Mouse (Mus musculus): ENCODE measurements at regions not wholly inside any gene's neighbourhood (a gene's known extent, or its start where the extent isn't known, plus 50 kb on each side); places are given as distances from the start of the nearest gene placed in this dataset.
A peak's percentile ranks its signal among the peaks of the same experiment; 100 is the strongest.

DNA sequence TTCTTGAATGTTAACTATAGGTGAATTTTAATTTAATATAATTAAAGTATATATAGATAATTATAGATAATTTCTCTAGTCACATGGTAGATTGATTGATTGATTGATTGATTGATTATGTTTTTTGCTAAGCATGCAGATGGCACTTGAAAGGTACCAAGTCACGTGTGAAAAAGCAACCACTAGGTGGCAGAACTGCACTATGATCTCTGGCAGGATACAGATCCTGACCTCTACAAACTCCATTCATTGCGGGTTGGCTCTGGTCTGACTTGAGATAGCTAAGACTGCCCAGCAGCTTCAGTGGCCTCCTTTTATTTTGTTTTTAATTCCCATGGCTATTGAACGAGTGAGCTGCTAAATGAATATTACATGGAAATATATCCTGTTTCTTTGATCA, 229.7 kb upstream of the Grm3 start:
- DNase-seq, result peak; percentile 2

DNA sequence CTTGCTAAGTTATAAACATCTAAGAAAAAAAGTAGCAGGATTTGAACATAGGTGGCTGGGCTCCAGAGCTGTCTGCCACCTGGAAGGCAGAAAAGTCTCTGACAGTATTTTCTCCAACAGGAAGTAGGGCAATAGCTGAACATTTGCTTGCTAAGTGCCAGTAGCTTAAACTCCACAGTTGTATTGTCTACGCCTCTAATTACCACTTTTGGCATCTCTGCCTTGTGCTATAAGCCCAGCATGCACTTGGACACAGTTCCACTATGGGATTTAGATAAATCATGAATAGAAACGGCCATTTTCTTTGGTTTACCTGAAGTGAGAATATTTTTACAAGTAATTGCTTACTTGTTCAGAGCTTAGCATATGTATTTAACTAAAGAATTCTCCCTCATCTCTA, 213.8 kb upstream of the Grm3 start:
- DNase-seq, result no peak

DNA sequence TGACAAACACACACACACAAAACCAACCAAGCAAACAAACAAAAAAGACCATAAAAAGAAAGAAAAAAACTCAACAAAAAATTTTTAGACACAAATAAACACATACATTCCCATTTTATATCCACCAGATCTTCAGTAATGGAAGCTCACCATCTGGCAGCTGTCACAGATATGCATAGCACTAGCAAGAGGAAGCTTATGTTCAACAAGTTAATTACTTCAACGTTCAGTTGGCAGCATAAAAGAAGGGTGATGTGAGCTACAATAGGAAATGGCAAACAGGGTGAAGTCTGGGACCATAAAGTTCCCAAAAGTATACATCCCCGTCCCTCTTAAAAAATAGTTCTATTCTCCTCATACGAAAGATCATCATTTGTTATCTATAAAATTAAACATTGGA, 188.0 kb upstream of the Grm3 start:
- DNase-seq, result no peak

DNA sequence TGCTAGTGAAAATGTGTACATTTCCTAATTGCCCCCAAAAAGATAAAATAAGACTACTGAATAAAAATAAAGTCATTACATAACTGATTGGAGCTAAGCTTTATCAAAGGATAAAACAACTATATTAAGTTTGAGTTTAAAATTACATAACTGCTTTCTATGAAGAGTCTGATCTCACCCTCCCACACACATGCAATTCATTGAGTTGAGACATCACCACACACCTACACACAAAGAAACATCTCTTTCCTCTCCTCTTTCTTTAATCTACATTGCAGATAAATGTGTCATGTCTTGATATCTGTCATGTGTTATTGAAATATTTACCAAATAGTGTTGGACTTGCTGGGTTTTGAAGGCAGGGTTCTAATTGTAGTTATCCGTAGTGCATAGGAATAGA, 186.8 kb upstream of the Grm3 start:
- DNase-seq, result no peak

DNA sequence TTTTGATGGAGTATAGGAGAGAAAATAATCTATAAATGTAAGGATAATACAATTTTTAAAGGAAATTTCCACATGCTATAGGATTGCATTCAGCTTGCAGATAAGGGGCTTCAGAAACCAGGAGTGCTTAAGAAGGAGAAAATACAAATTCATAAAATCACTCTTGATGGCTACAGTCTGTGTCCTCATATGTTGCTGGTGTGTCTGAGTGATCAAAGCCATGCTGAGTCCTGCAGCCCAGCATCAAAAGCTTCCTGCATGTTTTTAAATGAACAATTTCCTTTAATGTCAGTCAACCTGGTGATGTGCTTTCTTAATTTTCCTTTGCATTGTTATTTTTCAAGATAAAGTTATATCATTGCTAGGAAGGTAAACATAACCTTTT, 186.1 kb upstream of the Grm3 start:
- no peak for DNase-seq

DNA sequence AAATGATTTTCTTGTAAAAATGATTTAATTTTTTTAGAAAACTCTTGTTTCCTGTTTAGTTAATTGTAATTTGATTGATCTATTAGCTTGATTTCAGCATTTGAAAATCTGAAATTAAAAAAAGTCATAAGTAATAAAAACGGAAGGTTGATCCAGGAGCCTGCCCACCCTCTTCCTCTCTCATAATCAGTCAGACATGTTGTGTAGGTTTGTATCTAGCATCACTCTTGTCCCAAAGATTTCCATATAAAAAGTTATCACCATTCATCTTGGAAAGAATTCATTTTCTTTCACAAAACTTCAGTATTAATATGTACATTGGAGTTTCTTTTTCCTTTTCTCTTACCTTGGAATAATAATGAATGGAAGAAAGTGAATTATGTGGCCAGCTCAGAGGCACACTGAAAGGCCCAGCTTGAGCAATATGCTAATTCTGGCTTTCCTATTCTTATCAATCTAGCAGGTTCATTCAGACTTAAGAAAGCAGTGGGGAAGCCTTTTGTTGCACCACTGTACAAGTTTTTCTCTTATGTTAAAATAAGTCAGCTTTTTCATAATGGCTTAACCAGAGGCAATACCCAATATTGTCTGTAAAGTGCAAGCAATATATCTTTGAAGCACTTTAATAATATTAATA, 185.6 kb upstream of the Grm3 start:
- no peak for DNase-seq

DNA sequence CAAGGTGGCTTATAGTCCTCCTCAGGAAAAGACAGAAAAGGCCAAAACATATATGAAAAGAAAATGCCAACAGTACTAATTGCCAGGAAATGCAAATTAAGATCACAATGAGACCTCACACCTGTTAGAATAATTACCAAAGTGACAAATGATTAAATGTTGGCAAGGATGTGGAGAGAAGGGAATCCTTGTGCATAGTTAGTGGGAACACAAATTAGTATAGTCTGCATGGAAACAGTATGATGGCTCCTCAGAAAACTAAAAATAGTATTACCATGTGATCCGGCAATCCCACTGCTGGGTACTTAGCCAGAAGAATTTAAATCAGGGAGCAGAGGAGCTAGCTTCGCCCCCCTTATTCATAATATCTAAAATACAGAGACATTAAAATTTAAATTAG, 170.3 kb upstream of the Grm3 start:
- DNase-seq, result no peak

DNA sequence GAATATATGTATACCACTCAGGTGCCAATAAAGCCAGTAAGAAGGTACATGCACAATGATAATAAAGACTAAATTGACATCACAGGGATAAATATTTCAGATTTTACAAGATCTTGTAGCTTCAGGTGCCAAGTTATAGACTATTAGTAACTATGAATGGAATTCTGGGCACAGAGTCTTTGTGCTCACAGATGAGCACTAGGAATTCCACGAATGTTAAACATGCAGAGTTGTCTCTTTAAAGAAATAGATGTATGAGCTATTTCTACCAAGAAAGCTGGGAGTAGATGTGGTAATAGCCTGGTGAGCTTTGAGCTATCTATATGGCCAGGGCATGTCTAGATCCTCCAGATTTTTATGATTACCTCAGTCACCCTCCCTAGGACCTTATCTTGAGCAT, 153.1 kb upstream of the Grm3 start:
- DNase-seq, result no peak

DNA sequence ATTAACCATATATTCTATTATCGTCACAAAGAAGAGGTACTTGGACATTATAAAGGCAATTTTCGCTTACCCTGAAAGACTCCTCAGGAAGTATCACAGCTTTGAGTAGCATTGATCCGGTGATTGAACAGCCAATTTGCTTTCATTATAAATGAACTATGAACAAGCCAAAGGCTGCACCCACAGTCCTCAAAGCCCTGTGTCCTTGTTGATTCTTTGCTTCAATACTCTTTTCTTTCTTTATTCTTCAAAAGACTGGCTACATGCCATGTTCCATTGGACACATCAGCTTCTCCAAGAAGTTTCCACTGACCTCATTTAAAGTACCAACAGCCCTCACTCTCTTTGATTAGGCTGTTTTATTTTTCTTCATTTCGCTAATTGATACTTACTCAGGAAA, 144.1 kb upstream of the Grm3 start:
- no peak for DNase-seq

DNA sequence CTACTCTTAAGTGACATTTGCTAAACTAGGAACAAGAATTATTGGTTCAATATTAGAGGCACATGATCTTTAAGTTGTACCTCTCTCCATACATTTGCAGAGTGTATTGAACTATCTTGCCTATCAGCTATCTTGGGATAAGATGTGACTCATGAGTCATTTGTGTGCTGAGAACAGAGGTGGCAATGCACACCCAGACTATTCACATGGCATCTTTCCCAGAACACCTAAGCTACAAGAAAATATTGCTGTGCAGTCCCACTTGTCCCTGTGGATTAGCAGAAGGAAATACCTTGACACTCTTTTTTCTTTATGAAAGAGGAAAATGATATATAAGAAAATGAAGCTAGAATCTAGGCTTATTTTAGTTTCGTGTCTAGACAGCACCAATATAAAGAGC, 104.8 kb upstream of the Grm3 start:
- DNase-seq, result no peak

DNA sequence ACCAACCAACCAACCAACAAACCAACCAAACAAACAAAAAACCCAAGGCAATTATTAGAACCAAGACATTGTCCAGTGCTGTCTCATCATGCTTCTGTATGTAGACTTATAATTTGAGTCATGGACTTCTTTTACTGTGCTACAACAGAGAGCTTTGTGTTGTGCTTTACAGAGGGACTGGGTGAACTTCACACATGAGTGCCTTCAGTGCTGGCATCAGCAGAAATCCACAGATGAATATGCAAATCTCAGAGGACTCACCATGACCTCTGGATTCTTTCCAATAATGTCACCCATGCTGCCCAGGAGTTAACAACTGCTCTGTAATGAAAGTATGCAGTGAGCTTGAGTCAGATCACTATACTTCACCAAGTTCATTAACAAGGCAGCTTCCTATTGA, 76.7 kb upstream of the Grm3 start:
- no peak for DNase-seq

DNA sequence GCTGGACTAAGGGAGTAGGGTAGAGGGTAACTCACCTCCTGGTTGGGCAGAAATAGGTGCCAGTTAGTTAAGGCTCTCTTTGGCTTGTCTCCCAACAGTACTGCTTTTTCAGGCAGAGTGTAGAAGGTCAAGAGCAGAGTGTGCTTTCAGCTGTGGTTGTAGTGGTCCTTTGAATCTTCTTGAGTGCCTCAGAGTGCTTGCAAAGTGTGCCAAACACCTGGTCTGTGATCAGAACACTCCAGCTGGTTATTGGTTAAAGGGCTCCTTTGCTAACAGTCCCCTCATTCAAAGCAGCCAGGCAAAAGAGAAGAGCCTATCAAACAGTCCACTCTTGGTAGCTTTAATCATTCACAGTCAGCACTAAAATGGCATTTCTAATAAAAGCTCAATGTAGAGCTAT, 56.1 kb upstream of the Grm3 start:
- no peak for DNase-seq

Data from cerebellum, adult 9-10 months (tissue).